Mouse (Mus musculus) limb, embryonic 14.5 days (tissue): Measurements from ENCODE around the gene Lce1b. TPM values are rescaled to one million over a fixed set of nuclear protein-coding genes. Genes with fewer than 3 reads are reported as not detected.

Experiments
- ATAC-seq: fragments of 200-750 bp; cut with Nextera tagmentation; 2 replicates; pipeline ENCODE4 v1.8.0; 2017; ENCODE audit warnings: low read depth, moderate number of reproducible peaks, moderate TSS enrichment; ENCODE audit not compliant: low FRiP score
- DNase-seq: peaks from one replicate; pipeline ENCODE4 v3.0.0-alpha.2; 2015; ENCODE audit warnings: low spot score
- H3K27ac ChIP-seq: fragments of 300-500 bp; sonication (generic); replicated peaks from 2 replicates; pipeline ENCODE4 v1.5.1; 2014; ENCODE audit warnings: low read depth, mild to moderate bottlenecking, low read length, moderate library complexity, mixed read lengths
- H3K27me3 ChIP-seq: fragments of 300-500 bp; sonication (generic); 2 replicates; pipeline ENCODE4 v1.6.1; 2014; ENCODE audit warnings: low read length, mixed read lengths; ENCODE audit not compliant: control insufficient read depth, insufficient read depth
- H3K36me3 ChIP-seq: fragments of 300-500 bp; sonication (generic); 2 replicates; pipeline ENCODE4 v1.6.1; 2014; ENCODE audit warnings: mild to moderate bottlenecking, low read length, moderate library complexity, mixed read lengths; ENCODE audit not compliant: control insufficient read depth, insufficient read depth
- H3K4me1 ChIP-seq: fragments of 300-500 bp; sonication (generic); 2 replicates; pipeline ENCODE4 v1.6.1; 2014; ENCODE audit warnings: antibody characterized with exemption, low read length, mixed read lengths; ENCODE audit not compliant: control insufficient read depth, insufficient read depth
- H3K4me2 ChIP-seq: fragments of 300-500 bp; sonication (generic); replicated peaks from 2 replicates; pipeline ENCODE4 v1.6.1; 2014; ENCODE audit warnings: low read depth, mild to moderate bottlenecking, low read length, moderate library complexity; ENCODE audit not compliant: severe bottlenecking
- H3K4me3 ChIP-seq: fragments of 300-500 bp; sonication (generic); replicated peaks from 2 replicates; pipeline ENCODE4 v1.5.1; 2014; ENCODE audit warnings: low read length
- H3K9ac ChIP-seq: fragments of 300-500 bp; sonication (generic); 2 replicates; pipeline ENCODE4 v1.6.1; 2014; ENCODE audit warnings: mild to moderate bottlenecking, low read depth, low read length, moderate library complexity; ENCODE audit not compliant: severe bottlenecking
- H3K9me3 ChIP-seq: fragments of 300-500 bp; sonication (generic); 2 replicates; pipeline ENCODE4 v1.6.1; 2016; ENCODE audit warnings: low read length; ENCODE audit not compliant: control insufficient read depth
- POLR2A ChIP-seq: fragments of 200-500 bp; IDR thresholded peaks from 2 replicates; pipeline ENCODE4 v1.8.0; 2012; ENCODE audit warnings: inconsistent platforms, mild to moderate bottlenecking, moderate library complexity, borderline replicate concordance; ENCODE audit not compliant: insufficient read depth, insufficient read length; ENCODE audit errors: extremely low read depth
- WGBS: fragments of 180-500 bp; shearing (Covaris S2); extraction: QIAGEN DNeasy Blood & Tissue Kit; methylation state at CpG from one replicate; pipeline ENCODE4 v1.1.7; 2014; 5-methylcytosine and 5-hydroxymethylcytosine counted together
- polyA plus RNA-seq, 2 experiments: library from polyadenylated mRNA; depleted of rRNA in 1 of 2; stranded (reverse) in 1 of 2; unstranded in 1 of 2; fragments of >200 nt; fragmentation: Nextera tagmentation in 1 of 2; extraction: Ambion mirVana in 1 of 2; gene quantifications; 2 replicates each; pipeline versions ENCODE4 v1.2.1 to v1.2.3; 2012 to 2014

Gene Lce1b
- polyA plus RNA-seq, 2 experiments = not detected

- H3K9me3 ChIP-seq = no peaks in the 10 kb centered on the region
- no peak within 1 kb of the TSS for H3K27ac ChIP-seq
- H3K9ac ChIP-seq = no peak within 1 kb of the TSS
- no peaks in the 10 kb centered on the region for H3K27me3 ChIP-seq
- TF ChIP-seq POLR2A = no peak
- no peak within 1 kb of the TSS for H3K4me3 ChIP-seq
- no peaks in the 10 kb centered on the region for H3K4me1 ChIP-seq
- 79% methylated on average over 2 of the region's 2 CpGs for WGBS
- no peak for ATAC-seq
- no peaks in the 10 kb centered on the region for H3K36me3 ChIP-seq
- no peak within 1 kb of the TSS for H3K4me2 ChIP-seq
- no peak for DNase-seq
Observed at GRCm38 (mm10) chr3:92621560-92621959, 35.2 kb downstream of the Lce1b start, which contains the start of gene Lce6a. Gene Lce6a (minus strand): TSS chr3:92621660.

GRCm38 (mm10) chr3:92609804-92610203 lies 46.9 kb downstream of the Lce1b start:
- no peaks in the 10 kb centered on the region for H3K27me3 ChIP-seq
- ATAC-seq = no peak
- no peak overlapping the region for H3K4me3 ChIP-seq
- H3K36me3 ChIP-seq = no peaks in the 10 kb centered on the region
- H3K9ac ChIP-seq = no peak overlapping the region
- WGBS = 42% methylated on average over 1 of the region's 1 CpGs
- TF ChIP-seq POLR2A = no peak
- no peak overlapping the region for H3K4me2 ChIP-seq
- no peak for DNase-seq
- H3K9me3 ChIP-seq = no peaks in the 10 kb centered on the region
- no peaks in the 10 kb centered on the region for H3K4me1 ChIP-seq
- no peak overlapping the region for H3K27ac ChIP-seq

GRCm38 (mm10) chr3:92607392-92607791 lies 49.3 kb downstream of the Lce1b start, which contains the start of gene 2210017I01Rik:
Gene 2210017I01Rik (minus strand): TSS chr3:92607492.
- no peaks in the 10 kb centered on the region for H3K9me3 ChIP-seq
- no peaks in the 10 kb centered on the region for H3K36me3 ChIP-seq
- H3K27ac ChIP-seq = no peak within 1 kb of the TSS
- no peaks in the 10 kb centered on the region for H3K27me3 ChIP-seq
- no peak for DNase-seq
- TF ChIP-seq POLR2A = no peak
- H3K4me2 ChIP-seq = no peak within 1 kb of the TSS
- H3K4me1 ChIP-seq = no peaks in the 10 kb centered on the region
- no peak within 1 kb of the TSS for H3K4me3 ChIP-seq
- ATAC-seq = no peak
- no peak within 1 kb of the TSS for H3K9ac ChIP-seq

Other genes starting within 250 kb of the Lce1b start
- gene Sprr2i, start 248.9 kb downstream of the Lce1b start, polyA plus RNA-seq (2012; rRNA removed) = not detected in 2 replicates
- gene Sprr2i, start 248.9 kb downstream of the Lce1b start, polyA plus RNA-seq (2014; fragmentation: Nextera tagmentation; extraction: Ambion mirVana) = not detected in 2 replicates
- gene Sprr2j-ps, start 238.8 kb downstream of the Lce1b start, polyA plus RNA-seq (2012; rRNA removed) = not detected in 2 replicates
- gene Sprr2j-ps, start 238.8 kb downstream of the Lce1b start, polyA plus RNA-seq (2014; fragmentation: Nextera tagmentation; extraction: Ambion mirVana) = 0.39 TPM in 1 of 2 replicates, not detected in the other
- gene Gm9774, start 227.5 kb downstream of the Lce1b start, polyA plus RNA-seq (2012; rRNA removed) = 6.2 and 7.4 TPM in 2 replicates
- 5.1 and 5.9 TPM in 2 replicates for gene Gm9774, start 227.5 kb downstream of the Lce1b start, polyA plus RNA-seq (2014; fragmentation: Nextera tagmentation; extraction: Ambion mirVana)
- not detected in 2 replicates for gene Sprr2k, start 224.3 kb downstream of the Lce1b start, polyA plus RNA-seq (2012; rRNA removed)
- not detected in 2 replicates for gene Sprr2k, start 224.3 kb downstream of the Lce1b start, polyA plus RNA-seq (2014; fragmentation: Nextera tagmentation; extraction: Ambion mirVana)
- 6.1 and 6.3 TPM in 2 replicates for gene Sprr1b, start 218.1 kb downstream of the Lce1b start, polyA plus RNA-seq (2012; rRNA removed)
- 8.4 and 15.7 TPM in 2 replicates for gene Sprr1b, start 218.1 kb downstream of the Lce1b start, polyA plus RNA-seq (2014; fragmentation: Nextera tagmentation; extraction: Ambion mirVana)
- gene Sprr3, start 198.2 kb downstream of the Lce1b start, polyA plus RNA-seq (2012; rRNA removed) = not detected in 2 replicates
- 0.25 TPM in 1 of 2 replicates, not detected in the other for gene Sprr3, start 198.2 kb downstream of the Lce1b start, polyA plus RNA-seq (2014; fragmentation: Nextera tagmentation; extraction: Ambion mirVana)
- 6.4 and 6.5 TPM in 2 replicates for gene Sprr1a, start 171.0 kb downstream of the Lce1b start, polyA plus RNA-seq (2012; rRNA removed)
- 12.7 and 21.2 TPM in 2 replicates for gene Sprr1a, start 171.0 kb downstream of the Lce1b start, polyA plus RNA-seq (2014; fragmentation: Nextera tagmentation; extraction: Ambion mirVana)
- not detected in 2 replicates for gene Sprr4, start 156.4 kb downstream of the Lce1b start, polyA plus RNA-seq (2012; rRNA removed)
- not detected in 2 replicates for gene Sprr4, start 156.4 kb downstream of the Lce1b start, polyA plus RNA-seq (2014; fragmentation: Nextera tagmentation; extraction: Ambion mirVana)
- gene 2310046K23Rik, start 122.4 kb downstream of the Lce1b start, polyA plus RNA-seq (2012; rRNA removed) = not detected in 2 replicates
- gene 2310046K23Rik, start 122.4 kb downstream of the Lce1b start, polyA plus RNA-seq (2014; fragmentation: Nextera tagmentation; extraction: Ambion mirVana) = not detected in 2 replicates
- gene Ivl, start 83.2 kb downstream of the Lce1b start, polyA plus RNA-seq (2012; rRNA removed) = 0.12 and 0.14 TPM in 2 replicates
- 0.14 and 0.72 TPM in 2 replicates for gene Ivl, start 83.2 kb downstream of the Lce1b start, polyA plus RNA-seq (2014; fragmentation: Nextera tagmentation; extraction: Ambion mirVana)
- not detected in 2 replicates for gene Smcp, start 67.9 kb downstream of the Lce1b start, polyA plus RNA-seq (2012; rRNA removed)
- gene Smcp, start 67.9 kb downstream of the Lce1b start, polyA plus RNA-seq (2014; fragmentation: Nextera tagmentation; extraction: Ambion mirVana) = not detected in 2 replicates
- not detected in 2 replicates for gene 2210017I01Rik, start 49.4 kb downstream of the Lce1b start, polyA plus RNA-seq (2012; rRNA removed)
- gene 2210017I01Rik, start 49.4 kb downstream of the Lce1b start, polyA plus RNA-seq (2014; fragmentation: Nextera tagmentation; extraction: Ambion mirVana) = not detected in 2 replicates
- not detected in 2 replicates for gene Lce6a, start 35.3 kb downstream of the Lce1b start, polyA plus RNA-seq (2012; rRNA removed)
- 0.59 TPM in 1 of 2 replicates, not detected in the other for gene Lce6a, start 35.3 kb downstream of the Lce1b start, polyA plus RNA-seq (2014; fragmentation: Nextera tagmentation; extraction: Ambion mirVana)
- not detected in 2 replicates for gene Lce1a1, start 8.6 kb downstream of the Lce1b start, polyA plus RNA-seq (2012; rRNA removed)
- not detected in 2 replicates for gene Lce1a1, start 8.6 kb downstream of the Lce1b start, polyA plus RNA-seq (2014; fragmentation: Nextera tagmentation; extraction: Ambion mirVana)
- gene Lce1a2, start 13.4 kb upstream of the Lce1b start, polyA plus RNA-seq (2012; rRNA removed) = not detected in 2 replicates
- not detected in 2 replicates for gene Lce1a2, start 13.4 kb upstream of the Lce1b start, polyA plus RNA-seq (2014; fragmentation: Nextera tagmentation; extraction: Ambion mirVana)
- gene Lce1c, start 22.3 kb upstream of the Lce1b start, polyA plus RNA-seq (2012; rRNA removed) = not detected in 2 replicates
- not detected in 2 replicates for gene Lce1c, start 22.3 kb upstream of the Lce1b start, polyA plus RNA-seq (2014; fragmentation: Nextera tagmentation; extraction: Ambion mirVana)
- gene Lce1d, start 30.3 kb upstream of the Lce1b start, polyA plus RNA-seq (2012; rRNA removed) = not detected in 2 replicates
- not detected in 2 replicates for gene Lce1d, start 30.3 kb upstream of the Lce1b start, polyA plus RNA-seq (2014; fragmentation: Nextera tagmentation; extraction: Ambion mirVana)
- gene Lce1e, start 52.1 kb upstream of the Lce1b start, polyA plus RNA-seq (2012; rRNA removed) = not detected in 2 replicates
- not detected in 2 replicates for gene Lce1e, start 52.1 kb upstream of the Lce1b start, polyA plus RNA-seq (2014; fragmentation: Nextera tagmentation; extraction: Ambion mirVana)
- gene Lce1f, start 63.4 kb upstream of the Lce1b start, polyA plus RNA-seq (2012; rRNA removed) = not detected in 2 replicates
- gene Lce1f, start 63.4 kb upstream of the Lce1b start, polyA plus RNA-seq (2014; fragmentation: Nextera tagmentation; extraction: Ambion mirVana) = not detected in 2 replicates
- not detected in 2 replicates for gene Gm38119, start 82.2 kb upstream of the Lce1b start, polyA plus RNA-seq (2012; rRNA removed)
- gene Gm38119, start 82.2 kb upstream of the Lce1b start, polyA plus RNA-seq (2014; fragmentation: Nextera tagmentation; extraction: Ambion mirVana) = not detected in 2 replicates
- gene Lce1g, start 95.4 kb upstream of the Lce1b start, polyA plus RNA-seq (2012; rRNA removed) = not detected in 2 replicates
- not detected in 2 replicates for gene Lce1g, start 95.4 kb upstream of the Lce1b start, polyA plus RNA-seq (2014; fragmentation: Nextera tagmentation; extraction: Ambion mirVana)
- not detected in 2 replicates for gene Lce1h, start 108.1 kb upstream of the Lce1b start, polyA plus RNA-seq (2012; rRNA removed)
- gene Lce1h, start 108.1 kb upstream of the Lce1b start, polyA plus RNA-seq (2014; fragmentation: Nextera tagmentation; extraction: Ambion mirVana) = not detected in 2 replicates
- gene Lce1i, start 122.0 kb upstream of the Lce1b start, polyA plus RNA-seq (2012; rRNA removed) = not detected in 2 replicates
- not detected in 2 replicates for gene Lce1i, start 122.0 kb upstream of the Lce1b start, polyA plus RNA-seq (2014; fragmentation: Nextera tagmentation; extraction: Ambion mirVana)
- not detected in 2 replicates for gene Lce1j, start 133.6 kb upstream of the Lce1b start, polyA plus RNA-seq (2012; rRNA removed)
- not detected in 2 replicates for gene Lce1j, start 133.6 kb upstream of the Lce1b start, polyA plus RNA-seq (2014; fragmentation: Nextera tagmentation; extraction: Ambion mirVana)
- gene Lce1k, start 151.0 kb upstream of the Lce1b start, polyA plus RNA-seq (2012; rRNA removed) = not detected in 2 replicates
- not detected in 2 replicates for gene Lce1k, start 151.0 kb upstream of the Lce1b start, polyA plus RNA-seq (2014; fragmentation: Nextera tagmentation; extraction: Ambion mirVana)
- 0.03 TPM in 1 of 2 replicates, not detected in the other for gene Kprp, start 170.3 kb upstream of the Lce1b start, polyA plus RNA-seq (2012; rRNA removed)
- gene Kprp, start 170.3 kb upstream of the Lce1b start, polyA plus RNA-seq (2014; fragmentation: Nextera tagmentation; extraction: Ambion mirVana) = not detected in 2 replicates
- not detected in 2 replicates for gene Lce1l, start 194.4 kb upstream of the Lce1b start, polyA plus RNA-seq (2012; rRNA removed)
- not detected in 2 replicates for gene Lce1l, start 194.4 kb upstream of the Lce1b start, polyA plus RNA-seq (2014; fragmentation: Nextera tagmentation; extraction: Ambion mirVana)
- gene 2310050C09Rik, start 213.3 kb upstream of the Lce1b start, polyA plus RNA-seq (2012; rRNA removed) = 0.05 and 0.06 TPM in 2 replicates
- not detected in 2 replicates for gene 2310050C09Rik, start 213.3 kb upstream of the Lce1b start, polyA plus RNA-seq (2014; fragmentation: Nextera tagmentation; extraction: Ambion mirVana)